Comparison of ENCODE assay signal across 9 mouse cellular contexts in genomic region chr8:60616928-60617327, GRCm38 (mm10). TPM values are rescaled to one million over a fixed set of nuclear protein-coding genes. Genes with fewer than 3 reads are reported as not detected.
DNase-seq lines count a peak whose midpoint lies in the region; ATAC-seq and TF ChIP-seq lines count a peak whose summit lies in the region.
"Had no signal": no experiment of that assay in that cellular context is flagged by ENCODE, and none has a peak within 500 bp of the region (broad histone marks: within the 10 kb centered on the region; RNA-seq: fewer than 3 reads in every experiment).

No protein-coding gene starts in this region.

- H3K4me2 ChIP-seq in embryonic facial prominence, embryonic 11.5 days (ENCODE audit: low read depth, low read length) = no peak overlapping the region
- no peak overlapping the region for H3K4me2 ChIP-seq in liver, embryonic 12.5 days
- no peak overlapping the region for H3K4me2 ChIP-seq in hindbrain, embryonic 16.5 days (ENCODE audit: low read length)
- no peak overlapping the region for H3K4me2 ChIP-seq in midbrain, embryonic 13.5 days (replicated peaks)

- 45% methylated on average over 2 of the region's 2 CpGs for WGBS in embryonic facial prominence, embryonic 11.5 days
- 49% methylated on average over 2 of the region's 2 CpGs for WGBS in embryonic facial prominence, embryonic 10.5 days
- 26% methylated on average over 2 of the region's 2 CpGs for WGBS in liver, adult 2 months
- 22% methylated on average over 2 of the region's 2 CpGs for WGBS in liver, embryonic 12.5 days (ENCODE audit: insufficient replicate concordance)
- 48% methylated on average over 2 of the region's 2 CpGs for WGBS in hindbrain, embryonic 16.5 days
- 48% methylated on average over 2 of the region's 2 CpGs for WGBS in midbrain, embryonic 13.5 days

- no peaks in the 10 kb centered on the region for H3K4me1 ChIP-seq in embryonic facial prominence, embryonic 11.5 days (ENCODE audit: control insufficient read depth, insufficient read depth, low read length)
- no peaks in the 10 kb centered on the region for H3K4me1 ChIP-seq in embryonic facial prominence, embryonic 10.5 days
- no peaks in the 10 kb centered on the region for H3K4me1 ChIP-seq in liver, adult 2 months (ENCODE audit: control insufficient read depth, insufficient read depth, low read length)
- no peaks in the 10 kb centered on the region for H3K4me1 ChIP-seq in liver, embryonic 12.5 days
- H3K4me1 ChIP-seq in hindbrain, embryonic 16.5 days (ENCODE audit: control insufficient read depth, insufficient read depth, low read depth, low read length) = no peaks in the 10 kb centered on the region
- H3K4me1 ChIP-seq in midbrain, embryonic 13.5 days (replicated peaks) = no peaks in the 10 kb centered on the region

- no peak for TF ChIP-seq POLR2A in liver, adult 2 months (IDR thresholded peaks at IDR 0.05; ENCODE audit: extremely low read depth, insufficient read depth, low read length)

- no peaks in the 10 kb centered on the region for H3K36me3 ChIP-seq in embryonic facial prominence, embryonic 11.5 days (replicated peaks; ENCODE audit: control insufficient read depth, insufficient read depth, low read depth, low read length)
- no peaks in the 10 kb centered on the region for H3K36me3 ChIP-seq in embryonic facial prominence, embryonic 10.5 days (replicated peaks)
- no peaks in the 10 kb centered on the region for H3K36me3 ChIP-seq in liver, adult 2 months (ENCODE audit: control insufficient read depth, insufficient read depth, low read length)
- no peaks in the 10 kb centered on the region for H3K36me3 ChIP-seq in liver, embryonic 12.5 days
- H3K36me3 ChIP-seq in hindbrain, embryonic 16.5 days (ENCODE audit: control insufficient read depth, insufficient read depth, low read length) = no peaks in the 10 kb centered on the region
- H3K36me3 ChIP-seq in midbrain, embryonic 13.5 days = no peaks in the 10 kb centered on the region

- H3K9ac ChIP-seq in embryonic facial prominence, embryonic 11.5 days (replicated peaks; ENCODE audit: low read length) = no peak overlapping the region
- no peak overlapping the region for H3K9ac ChIP-seq in liver, adult 2 months (ENCODE audit: low read depth, low read length)
- H3K9ac ChIP-seq in liver, embryonic 12.5 days = no peak overlapping the region
- H3K9ac ChIP-seq in hindbrain, embryonic 16.5 days (ENCODE audit: low read depth, low read length) = no peak overlapping the region
- no peak overlapping the region for H3K9ac ChIP-seq in midbrain, embryonic 13.5 days (replicated peaks)

- H3K9me3 ChIP-seq in embryonic facial prominence, embryonic 11.5 days (replicated peaks; ENCODE audit: control insufficient read depth, low read length) = no peaks in the 10 kb centered on the region
- H3K9me3 ChIP-seq in embryonic facial prominence, embryonic 10.5 days = no peaks in the 10 kb centered on the region
- no peaks in the 10 kb centered on the region for H3K9me3 ChIP-seq in liver, embryonic 12.5 days (replicated peaks)
- H3K9me3 ChIP-seq in hindbrain, embryonic 16.5 days (ENCODE audit: control insufficient read depth, low read length) = no peaks in the 10 kb centered on the region
- no peaks in the 10 kb centered on the region for H3K9me3 ChIP-seq in midbrain, embryonic 13.5 days

- ATAC-seq in embryonic facial prominence, embryonic 11.5 days (replicated peaks; ENCODE audit: insufficient number of reproducible peaks, low FRiP score, low TSS enrichment, low read depth) = no peak
- ATAC-seq in liver, embryonic 12.5 days = no peak
- ATAC-seq in hindbrain, embryonic 16.5 days = peak; percentile 61; the same call in 1 of the 2 replicates
- ATAC-seq in midbrain, embryonic 13.5 days = 0 out of 2 replicates have a peak, but pooled peaks have one; percentile 48

- H3K79me2 ChIP-seq in liver, adult 2 months (ENCODE audit: control insufficient read depth, insufficient read depth, low read length) = no peaks in the 10 kb centered on the region

- DNase-seq in embryonic facial prominence, embryonic 11.5 days (ENCODE audit: low spot score) = peak; percentile 78
- no peak for DNase-seq in embryonic facial prominence, embryonic 10.5 days (ENCODE audit: low spot score)
- DNase-seq in liver, adult 2 months (ENCODE audit: extremely low read depth, low read depth, low spot score) = peak; percentile 33
- DNase-seq in c-Kit-negative CD71-positive TER-119-positive erythroid progenitor cells, embryonic 14.5 days (ENCODE audit: low read depth, low spot score) = peak; percentile 16
- no peak for DNase-seq in frontal cortex, postnatal 14 days (ENCODE audit: low spot score in 2 of 2)

- no peak overlapping the region for H3K4me3 ChIP-seq in embryonic facial prominence, embryonic 11.5 days (ENCODE audit: low read depth, low read length)
- no peak overlapping the region for H3K4me3 ChIP-seq in embryonic facial prominence, embryonic 10.5 days
- H3K4me3 ChIP-seq in liver, adult 2 months (ENCODE audit: insufficient read depth, low read depth, low read length) = no peak overlapping the region
- no peak overlapping the region for H3K4me3 ChIP-seq in liver, embryonic 12.5 days
- no peak overlapping the region for H3K4me3 ChIP-seq in hindbrain, embryonic 16.5 days (ENCODE audit: low read length)
- H3K4me3 ChIP-seq in midbrain, embryonic 13.5 days (replicated peaks) = no peak overlapping the region

- TF ChIP-seq CTCF in liver, adult 2 months (IDR thresholded peaks at IDR 0.05; ENCODE audit: low read depth, low read length) = 0 out of 2 replicates have a peak, but pooled peaks have one; percentile 26

- no peaks in the 10 kb centered on the region for H3K27me3 ChIP-seq in embryonic facial prominence, embryonic 11.5 days (ENCODE audit: control insufficient read depth, insufficient read depth, low read length)
- H3K27me3 ChIP-seq in embryonic facial prominence, embryonic 10.5 days (replicated peaks; ENCODE audit: low read depth, poor library complexity, severe bottlenecking) = no peaks in the 10 kb centered on the region
- H3K27me3 ChIP-seq in liver, adult 2 months (ENCODE audit: control insufficient read depth, insufficient read depth, low read length) = no peaks in the 10 kb centered on the region
- no peaks in the 10 kb centered on the region for H3K27me3 ChIP-seq in liver, embryonic 12.5 days (replicated peaks)
- no peaks in the 10 kb centered on the region for H3K27me3 ChIP-seq in hindbrain, embryonic 16.5 days (replicated peaks; ENCODE audit: control insufficient read depth, insufficient read depth, low read length)
- no peaks in the 10 kb centered on the region for H3K27me3 ChIP-seq in midbrain, embryonic 13.5 days

- H3K27ac ChIP-seq in embryonic facial prominence, embryonic 11.5 days (replicated peaks; ENCODE audit: low read depth, low read length) = no peak overlapping the region
- no peak overlapping the region for H3K27ac ChIP-seq in embryonic facial prominence, embryonic 10.5 days (replicated peaks)
- no peak overlapping the region for H3K27ac ChIP-seq in liver, adult 2 months (replicated peaks; ENCODE audit: insufficient read depth, low read depth, low read length)
- H3K27ac ChIP-seq in liver, embryonic 12.5 days = no peak overlapping the region
- H3K27ac ChIP-seq in hindbrain, embryonic 16.5 days (ENCODE audit: low read depth, low read length) = no peak overlapping the region
- H3K27ac ChIP-seq in midbrain, embryonic 13.5 days = no peak overlapping the region
- H3K27ac ChIP-seq: macrophage had no signal

RNA-seq across cellular contexts. Expression of gene Mfap3l, which starts 15.7 kb away (rescaled TPM):
- 1.3 and 2.0 TPM in 2 replicates for polyA plus RNA-seq in embryonic facial prominence, embryonic 11.5 days (2014; fragmentation: Nextera tagmentation; extraction: Ambion mirVana)
- polyA plus RNA-seq in embryonic facial prominence, embryonic 10.5 days (2016; fragmentation: Nextera tagmentation; extraction: Ambion mirVana) = 0.74 and 1.2 TPM in 2 replicates
- total RNA-seq in liver, adult 2 months (2014; rRNA removed) = 0.09 and 0.20 TPM in 2 replicates
- polyA plus RNA-seq in liver, adult 2 months (2012; rRNA removed) = 0.09 and 0.11 TPM in 2 replicates
- 0.44 and 0.48 TPM in 2 replicates for polyA plus RNA-seq in liver, embryonic 12.5 days (2016; fragmentation: Nextera tagmentation; extraction: Ambion mirVana)
- 5.3 and 5.8 TPM in 2 replicates for polyA plus RNA-seq in hindbrain, embryonic 16.5 days (2015; fragmentation: Nextera tagmentation; extraction: Ambion mirVana)
- 0.86 and 1.1 TPM in 2 replicates for polyA plus RNA-seq in midbrain, embryonic 13.5 days (2015; fragmentation: Nextera tagmentation; extraction: Ambion mirVana)

Comparison
In these comparisons a context has a peak if more than half of its experiments do, and no peak if none do; other contexts are left out.
1. DNase-seq: peak in embryonic facial prominence, embryonic 11.5 days (single experiment), liver, adult 2 months (single experiment) and c-Kit-negative CD71-positive TER-119-positive erythroid progenitor cells, embryonic 14.5 days (single experiment); none in embryonic facial prominence, embryonic 10.5 days (single experiment) and frontal cortex, postnatal 14 days (0 of 2).
2. ATAC-seq: peak in hindbrain, embryonic 16.5 days (single experiment) and midbrain, embryonic 13.5 days (single experiment); none in embryonic facial prominence, embryonic 11.5 days (single experiment) and liver, embryonic 12.5 days (single experiment).